Mouse (Mus musculus) heart, postnatal 4 days (tissue): Measurements from ENCODE around the gene Gm42906. TPM values are rescaled to one million over a fixed set of nuclear protein-coding genes. Genes with fewer than 3 reads are reported as not detected.

Source experiments
- DNase-seq: peaks from one replicate; pipeline ENCODE4 v3.0.0; 2021
- total RNA-seq, 2 experiments: library from RNA; stranded (reverse); gene quantifications; 2 replicates each; pipeline ENCODE4 v1.2.3; 2021

The Gm42906 gene
- total RNA-seq, 2 experiments from 2014 or later, result not detected

- DNase-seq, result no peak
Observed at GRCm38 (mm10) chr5:151106841-151107240, 321.1 kb downstream of the Gm42906 start.

- no peak for DNase-seq
Observed at GRCm38 (mm10) chr5:151105054-151105971, 322.6 kb downstream of the Gm42906 start.

- DNase-seq, result no peak
Observed at GRCm38 (mm10) chr5:151104354-151105053, 323.5 kb downstream of the Gm42906 start.

- DNase-seq, result no peak
Observed at GRCm38 (mm10) chr5:151103284-151103683, 324.7 kb downstream of the Gm42906 start.

- no peak for DNase-seq
Observed at GRCm38 (mm10) chr5:151102262-151102661, 325.7 kb downstream of the Gm42906 start.

GRCm38 (mm10) chr5:151096012-151096411, 332.0 kb downstream of the Gm42906 start:
- no peak for DNase-seq

- DNase-seq, result no peak
Observed at GRCm38 (mm10) chr5:151092886-151093665, 334.9 kb downstream of the Gm42906 start.

GRCm38 (mm10) chr5:151090996-151091395, 337.0 kb downstream of the Gm42906 start:
- no peak for DNase-seq

- DNase-seq, result no peak
Observed at GRCm38 (mm10) chr5:151089201-151089600, 338.8 kb downstream of the Gm42906 start.

GRCm38 (mm10) chr5:151086425-151087202, 341.3 kb downstream of the Gm42906 start:
- DNase-seq, result no peak

GRCm38 (mm10) chr5:151085749-151086148, 342.2 kb downstream of the Gm42906 start:
- no peak for DNase-seq

GRCm38 (mm10) chr5:151080276-151080675, 347.7 kb downstream of the Gm42906 start:
- DNase-seq, result no peak

GRCm38 (mm10) chr5:151077953-151078352, 350.0 kb downstream of the Gm42906 start:
- no peak for DNase-seq

GRCm38 (mm10) chr5:151076917-151077316, 351.0 kb downstream of the Gm42906 start:
- no peak for DNase-seq

- DNase-seq, result no peak
Observed at GRCm38 (mm10) chr5:151074282-151074681, 353.7 kb downstream of the Gm42906 start.

GRCm38 (mm10) chr5:151071430-151071829, 356.5 kb downstream of the Gm42906 start:
- DNase-seq, result no peak

- no peak for DNase-seq
Observed at GRCm38 (mm10) chr5:151070896-151071295, 357.1 kb downstream of the Gm42906 start.

GRCm38 (mm10) chr5:151069569-151069968, 358.4 kb downstream of the Gm42906 start:
- no peak for DNase-seq

- DNase-seq, result no peak
Observed at GRCm38 (mm10) chr5:151066016-151066415, 361.9 kb downstream of the Gm42906 start.

GRCm38 (mm10) chr5:151065228-151065627, 362.7 kb downstream of the Gm42906 start:
- no peak for DNase-seq

- no peak for DNase-seq
Observed at GRCm38 (mm10) chr5:151061942-151062341, 366.0 kb downstream of the Gm42906 start.

GRCm38 (mm10) chr5:151060476-151060875, 367.5 kb downstream of the Gm42906 start:
- no peak for DNase-seq
